Mouse (Mus musculus) thymus, adult 2 months (tissue): ENCODE results near the gene Agbl2. TPM values are rescaled to one million over a fixed set of nuclear protein-coding genes. Genes with fewer than 3 reads are reported as not detected.

ENCODE experiments used
- DNase-seq: peaks from one replicate; pipeline ENCODE4 v3.0.0; 2021
- H3K27ac ChIP-seq: fragments of 200-500 bp; 2 replicates; pipeline ENCODE4 v1.5.1; 2012; ENCODE audit warnings: low read length, control low read depth; ENCODE audit not compliant: control insufficient read depth, insufficient read depth
- H3K27me3 ChIP-seq: fragments of 200-500 bp; 2 replicates; pipeline ENCODE4 v1.6.1; 2012; ENCODE audit warnings: mild to moderate bottlenecking, low read length, moderate library complexity, mixed read lengths; ENCODE audit not compliant: control insufficient read depth, insufficient read depth
- H3K36me3 ChIP-seq: fragments of 200-500 bp; 2 replicates; pipeline ENCODE4 v1.6.1; 2012; ENCODE audit warnings: mild to moderate bottlenecking, low read length, moderate library complexity; ENCODE audit not compliant: control insufficient read depth, insufficient read depth
- H3K4me1 ChIP-seq: fragments of 200-500 bp; replicated peaks from 2 replicates; pipeline ENCODE4 v1.6.1; 2012; ENCODE audit warnings: low read length; ENCODE audit not compliant: control insufficient read depth, insufficient read depth
- H3K4me3 ChIP-seq: fragments of 200-500 bp; 2 replicates; pipeline ENCODE4 v1.5.1; 2012; ENCODE audit warnings: mild to moderate bottlenecking, low read length, control low read depth, moderate library complexity; ENCODE audit not compliant: control insufficient read depth, insufficient read depth
- CTCF ChIP-seq: fragments of 200-500 bp; IDR thresholded peaks from 2 replicates; pipeline ENCODE4 v1.5.1; 2012; ENCODE audit warnings: mild to moderate bottlenecking, control low read depth, low read length, moderate library complexity, borderline replicate concordance; ENCODE audit not compliant: control insufficient read depth, poor library complexity, insufficient read depth; ENCODE audit errors: extremely low read depth
- POLR2A ChIP-seq: fragments of 200-500 bp; IDR thresholded peaks from 2 replicates; pipeline ENCODE4 v1.6.1; 2012; ENCODE audit warnings: mild to moderate bottlenecking, low read length, control low read depth, moderate library complexity; ENCODE audit not compliant: control insufficient read depth, poor library complexity, insufficient read depth; ENCODE audit errors: extremely low read depth
- WGBS: fragments of 180-500 bp; shearing (Covaris S2); methylation state at CpG from one replicate; pipeline ENCODE4 v1.1.7; 2018; 5-methylcytosine and 5-hydroxymethylcytosine counted together
- polyA plus RNA-seq: library from polyadenylated mRNA; depleted of rRNA; stranded (reverse); fragments of >200 nt; gene quantifications from 2 replicates; pipeline ENCODE4 v1.2.3, GENCODE M21; 2012

The Agbl2 gene
- polyA plus RNA-seq, 1 experiment: 0.44 TPM

DNA sequence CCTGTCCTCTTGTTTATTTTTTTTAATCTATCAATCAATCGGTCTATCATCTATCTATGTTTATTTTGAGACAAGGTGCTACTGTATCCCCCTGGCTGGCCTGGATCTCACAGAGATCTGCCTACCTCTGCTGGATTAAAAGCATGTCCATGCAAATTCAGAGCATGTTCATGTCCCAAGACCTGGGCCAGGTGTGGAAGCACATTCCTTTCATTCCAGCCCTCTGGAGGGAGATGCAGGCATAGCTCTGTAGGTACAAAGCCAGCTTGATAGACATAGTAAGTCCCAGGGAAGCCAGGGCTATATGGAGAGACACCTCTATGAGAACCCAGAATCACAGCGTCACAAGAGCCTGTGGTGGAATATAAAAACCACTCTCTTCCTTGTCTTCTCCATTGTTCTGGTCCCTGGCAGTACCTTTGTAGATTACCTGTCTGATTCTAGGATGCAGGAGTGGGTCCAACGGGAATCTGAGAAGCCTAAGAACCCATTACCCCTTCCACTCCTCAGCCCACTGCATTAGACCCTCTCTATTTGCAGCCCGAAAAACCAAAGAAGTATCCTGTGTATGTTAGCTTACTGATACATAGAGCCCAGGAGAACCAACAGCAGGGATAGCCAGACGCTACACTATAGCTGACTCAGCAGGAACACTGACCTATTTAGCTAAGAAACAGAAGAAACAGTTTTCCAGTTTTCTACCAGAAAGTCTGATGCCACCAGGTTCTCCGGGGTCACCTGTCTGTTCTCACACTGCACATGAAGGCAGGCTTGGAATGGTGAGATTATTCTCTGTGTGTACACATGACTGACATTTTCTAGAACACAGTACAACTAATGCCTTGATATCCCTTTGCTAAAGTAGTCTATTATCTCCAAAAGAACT lies 26.0 kb downstream of the Agbl2 start:
- no peak for TF ChIP-seq POLR2A
- TF ChIP-seq CTCF: no peak
- no peaks in the 10 kb centered on the region for H3K36me3 ChIP-seq
- no peak for DNase-seq
- H3K27me3 ChIP-seq: no peaks in the 10 kb centered on the region
- no peak overlapping the region for H3K27ac ChIP-seq
- WGBS: 88% methylated on average over 6 of the region's 6 CpGs
- H3K4me3 ChIP-seq: no peak overlapping the region
- H3K4me1 ChIP-seq: no peaks in the 10 kb centered on the region

DNA sequence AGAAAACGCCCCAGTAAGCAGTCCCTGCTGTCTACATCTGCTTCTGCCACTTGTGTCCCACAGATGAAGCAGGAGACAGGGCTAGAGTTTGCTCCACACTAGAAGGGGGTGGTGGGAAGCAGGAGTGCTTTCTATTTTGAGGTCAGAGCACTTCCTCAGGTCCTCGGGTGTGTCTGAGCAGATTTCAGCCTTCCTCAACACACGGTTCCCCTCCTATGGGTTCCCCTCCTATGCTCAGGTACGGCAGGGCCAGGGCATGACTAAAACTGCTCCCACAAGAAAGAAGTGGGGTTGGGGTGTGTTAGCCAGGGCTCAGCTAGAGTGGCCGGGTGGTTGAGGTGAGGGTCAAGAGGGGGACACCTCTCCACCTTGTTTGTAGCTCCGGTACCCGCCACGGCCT lies 28.2 kb downstream of the Agbl2 start:
- DNase-seq: no peak
- WGBS: 58% methylated on average over 8 of the region's 8 CpGs
- no peak overlapping the region for H3K27ac ChIP-seq
- no peaks in the 10 kb centered on the region for H3K4me1 ChIP-seq
- H3K36me3 ChIP-seq: no peaks in the 10 kb centered on the region
- no peaks in the 10 kb centered on the region for H3K27me3 ChIP-seq
- no peak overlapping the region for H3K4me3 ChIP-seq
- no peak for TF ChIP-seq CTCF
- TF ChIP-seq POLR2A: no peak

DNA sequence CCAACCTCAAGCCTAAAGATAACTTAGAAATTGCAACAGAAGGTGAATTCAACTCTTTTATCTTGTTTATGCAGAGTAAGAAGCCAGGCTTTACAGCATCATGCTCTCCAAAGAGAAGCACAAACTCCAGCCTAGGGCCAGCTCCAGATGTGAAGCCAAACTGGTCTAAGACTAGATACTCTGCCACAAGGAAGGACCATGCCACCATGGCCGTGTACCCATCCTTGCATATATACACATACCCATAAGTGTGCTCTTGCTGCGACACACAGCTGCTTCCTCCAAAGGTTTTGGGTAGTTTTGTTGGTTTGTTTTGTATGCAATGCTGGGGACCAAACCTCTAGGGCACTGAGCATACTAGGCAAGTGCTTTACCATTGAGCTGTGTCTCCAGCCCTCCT lies 32.7 kb downstream of the Agbl2 start:
- 92% methylated on average over 2 of the region's 2 CpGs for WGBS

DNA sequence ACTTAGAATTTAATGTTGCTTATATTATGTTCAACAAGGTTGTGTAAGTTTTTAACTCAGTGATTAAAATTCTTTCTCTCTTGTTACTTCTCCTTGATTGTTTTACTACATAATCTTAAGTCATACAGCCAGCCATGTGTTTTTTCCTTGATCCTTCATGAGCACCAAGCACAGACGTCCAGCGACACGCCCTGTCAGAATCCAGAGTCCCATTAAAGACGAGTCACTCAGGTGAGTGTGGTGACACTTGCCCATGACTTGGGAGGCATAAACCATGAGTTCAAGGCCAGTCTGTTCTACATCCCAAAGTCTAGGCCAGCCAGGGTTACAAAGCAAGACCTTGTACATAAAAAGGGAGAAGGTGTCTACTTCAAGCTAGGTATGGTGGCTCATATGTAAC lies 33.6 kb downstream of the Agbl2 start:
- WGBS: 90% methylated on average over 4 of the region's 4 CpGs
- Histone ChIP-seq H3K27me3 (no peaks in the 10 kb centered on the region), H3K4me3 (no peak overlapping the region), H3K27ac (no peak overlapping the region), H3K4me1 (no peaks in the 10 kb centered on the region), H3K36me3 (no peaks in the 10 kb centered on the region)
- DNase-seq: no peak
- no peak for TF ChIP-seq POLR2A
- no peak for TF ChIP-seq CTCF

More for the DNA sequence above, 32.7 kb downstream of the Agbl2 start:
- H3K4me1 ChIP-seq: no peaks in the 10 kb centered on the region
- no peaks in the 10 kb centered on the region for H3K27me3 ChIP-seq
- DNase-seq: no peak
- H3K27ac ChIP-seq: no peak overlapping the region
- TF ChIP-seq CTCF: no peak
- no peak for TF ChIP-seq POLR2A
- no peak overlapping the region for H3K4me3 ChIP-seq
- no peaks in the 10 kb centered on the region for H3K36me3 ChIP-seq

DNA sequence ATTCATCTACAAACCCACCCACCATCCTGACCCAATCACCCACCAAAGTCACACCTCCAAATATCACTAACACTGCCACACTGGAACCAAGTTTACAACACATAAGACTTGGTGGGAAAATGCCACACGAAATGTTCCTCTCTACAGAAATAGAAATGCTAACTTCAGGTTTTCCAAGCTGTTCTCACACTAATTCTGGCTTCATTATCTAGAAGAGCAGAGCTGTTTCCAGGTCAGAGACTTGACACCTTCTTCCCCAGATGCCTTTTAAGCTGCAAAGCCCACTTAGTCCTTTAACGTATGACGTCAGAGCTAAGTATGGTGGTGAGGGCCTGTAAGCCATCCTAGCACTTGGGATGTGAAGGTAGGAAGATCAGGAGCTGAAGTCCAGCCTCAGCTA lies 36.2 kb downstream of the Agbl2 start:
- DNase-seq: no peak
- Histone ChIP-seq H3K36me3 (no peaks in the 10 kb centered on the region), H3K27ac (no peak overlapping the region), H3K27me3 (no peaks in the 10 kb centered on the region), H3K4me1 (no peaks in the 10 kb centered on the region), H3K4me3 (no peak overlapping the region)
- TF ChIP-seq POLR2A (no peak), CTCF (no peak)
- 98% methylated on average over 3 of the region's 3 CpGs for WGBS

DNA sequence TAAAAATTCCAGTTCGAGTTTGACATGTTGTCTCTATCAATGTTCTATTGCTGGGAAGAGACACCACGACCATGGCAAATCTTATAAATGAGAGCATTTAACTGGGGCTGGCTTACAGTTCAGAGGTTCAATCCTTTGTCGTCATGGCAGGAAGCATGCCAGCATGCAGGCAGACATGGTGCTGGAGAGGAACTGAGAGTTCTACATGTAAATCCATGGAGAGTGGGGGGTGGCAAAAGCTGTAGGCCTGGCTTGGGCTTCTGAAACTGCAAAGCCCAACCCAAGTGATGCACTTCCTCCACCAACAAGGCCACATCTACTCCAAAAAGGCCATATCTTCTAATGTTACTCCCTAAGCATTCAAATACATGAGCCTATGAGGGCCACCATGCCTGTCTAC lies 38.4 kb downstream of the Agbl2 start:
- 92% methylated on average over 3 of the region's 3 CpGs for WGBS
- no peak for DNase-seq
- H3K27ac ChIP-seq: no peak overlapping the region
- H3K36me3 ChIP-seq: no peaks in the 10 kb centered on the region
- TF ChIP-seq CTCF (no peak), POLR2A (no peak)
- no peaks in the 10 kb centered on the region for H3K27me3 ChIP-seq
- no peak overlapping the region for H3K4me3 ChIP-seq
- H3K4me1 ChIP-seq: no peaks in the 10 kb centered on the region
